Mouse (Mus musculus): Measurements from ENCODE around the gene Wdr1. TPM values are rescaled to one million over a fixed set of nuclear protein-coding genes. Genes with fewer than 3 reads are reported as not detected.

Wdr1 gene
- polyA plus RNA-seq, 1 experiment from 2014 or later: 222 TPM

- H3K4me3 ChIP-seq: peak overlapping the region; percentile 92
- peak overlapping the region; percentile 83 for H3K4me2 ChIP-seq
- H3K27ac ChIP-seq: peak overlapping the region; percentile 99
- no peak for ATAC-seq (ENCODE audit: insufficient number of reproducible peaks, low FRiP score, low TSS enrichment, low read depth)
- H3K9me3 ChIP-seq: no peaks in the 10 kb centered on the region
- peak overlapping the region; percentile 84 for H3K9ac ChIP-seq
- peaks cover 25% of the 10 kb centered on the region for H3K36me3 ChIP-seq
- H3K4me1 ChIP-seq: peaks cover 38% of the 10 kb centered on the region
- H3K27me3 ChIP-seq: no peaks in the 10 kb centered on the region
- under 1% methylated on average over 27 of the region's 41 CpGs for WGBS
These were observed 2.2 kb downstream of the Wdr1 start for GRCm38 (mm10) chr5:38560586-38561425.

DNA sequence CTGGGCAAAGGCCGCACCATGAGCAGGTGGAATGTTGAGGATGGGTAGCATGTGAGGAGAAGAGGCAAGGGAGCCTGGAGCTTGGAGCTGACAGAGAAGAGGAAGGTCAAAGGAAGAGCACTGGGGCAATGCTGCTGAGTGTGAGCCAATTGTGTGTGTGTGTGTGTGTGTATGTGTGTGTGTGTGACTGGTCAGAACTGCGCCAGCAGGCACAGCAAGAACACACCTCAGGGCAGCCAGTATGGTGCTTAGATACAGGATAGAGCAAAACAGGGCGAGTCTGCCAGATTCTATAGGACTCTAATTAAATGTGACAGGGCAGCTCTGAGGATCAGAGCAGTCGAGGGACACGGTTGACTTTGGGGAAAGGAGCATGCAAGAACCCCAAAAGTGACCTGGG lies 4.2 kb downstream of the Wdr1 start:
- no peak overlapping the region for H3K4me3 ChIP-seq
- peak overlapping the region; percentile 60 for H3K27ac ChIP-seq
- H3K4me1 ChIP-seq: peaks cover 47% of the 10 kb centered on the region
- no peak for ATAC-seq (ENCODE audit: insufficient number of reproducible peaks, low FRiP score, low TSS enrichment, low read depth)
- H3K9me3 ChIP-seq: no peaks in the 10 kb centered on the region
- peaks cover 42% of the 10 kb centered on the region for H3K36me3 ChIP-seq
- WGBS: 76% methylated on average over 5 of the region's 5 CpGs
- no peak overlapping the region for H3K4me2 ChIP-seq
- no peaks in the 10 kb centered on the region for H3K27me3 ChIP-seq
- no peak overlapping the region for H3K9ac ChIP-seq

GRCm38 (mm10) chr5:38557811-38558210 lies 5.2 kb downstream of the Wdr1 start:
- WGBS: 71% methylated on average over 4 of the region's 4 CpGs
- Histone ChIP-seq H3K4me2 (no peak overlapping the region), H3K4me1 (peaks cover 51% of the 10 kb centered on the region), H3K27ac (peak overlapping the region; percentile 39), H3K9ac (no peak overlapping the region), H3K27me3 (no peaks in the 10 kb centered on the region), H3K36me3 (peaks cover 51% of the 10 kb centered on the region), H3K9me3 (no peaks in the 10 kb centered on the region), H3K4me3 (no peak overlapping the region)
- ATAC-seq (ENCODE audit: insufficient number of reproducible peaks, low FRiP score, low TSS enrichment, low read depth): no peak

GRCm38 (mm10) chr5:38556406-38556805 lies 6.6 kb downstream of the Wdr1 start:
- 92% methylated on average over 3 of the region's 3 CpGs for WGBS

GRCm38 (mm10) chr5:38553953-38554352 lies 9.1 kb downstream of the Wdr1 start:
- no peak overlapping the region for H3K4me3 ChIP-seq
- H3K4me1 ChIP-seq: peaks cover 55% of the 10 kb centered on the region
- WGBS: 45% methylated on average over 3 of the region's 3 CpGs
- peak overlapping the region; percentile 33; the same call in 1 of the 2 replicates for H3K27ac ChIP-seq
- no peak overlapping the region for H3K9ac ChIP-seq
- no peak overlapping the region for H3K4me2 ChIP-seq
- H3K27me3 ChIP-seq: no peaks in the 10 kb centered on the region
- no peaks in the 10 kb centered on the region for H3K9me3 ChIP-seq
- ATAC-seq (ENCODE audit: insufficient number of reproducible peaks, low FRiP score, low TSS enrichment, low read depth): no peak
- peaks cover 71% of the 10 kb centered on the region for H3K36me3 ChIP-seq

More at GRCm38 (mm10) chr5:38556406-38556805, 6.6 kb downstream of the Wdr1 start:
- Histone ChIP-seq H3K9ac (no peak overlapping the region), H3K27me3 (no peaks in the 10 kb centered on the region), H3K36me3 (peaks cover 59% of the 10 kb centered on the region), H3K4me1 (peaks cover 49% of the 10 kb centered on the region), H3K9me3 (no peaks in the 10 kb centered on the region), H3K27ac (no peak overlapping the region), H3K4me3 (no peak overlapping the region), H3K4me2 (no peak overlapping the region)
- no peak for ATAC-seq (ENCODE audit: insufficient number of reproducible peaks, low FRiP score, low TSS enrichment, low read depth)

DNA sequence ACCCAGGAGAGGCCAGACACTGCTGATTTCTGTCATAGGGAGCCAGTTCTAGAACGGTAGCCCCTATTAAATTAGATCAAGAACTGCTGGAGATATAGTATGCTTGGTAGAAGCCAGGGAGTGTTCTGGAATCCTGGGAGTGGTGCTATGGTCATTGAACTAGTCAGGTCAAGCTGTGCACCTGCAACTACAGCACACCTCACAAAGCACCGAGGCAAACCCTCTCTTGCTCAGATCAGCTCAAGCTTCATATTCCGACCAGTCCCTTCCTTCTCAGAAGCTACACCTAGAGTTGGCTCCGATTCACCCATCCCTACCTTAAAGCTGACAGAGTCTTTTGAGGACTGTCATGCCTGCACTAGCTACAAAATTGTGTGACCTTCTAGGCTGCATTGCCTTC lies 9.5 kb downstream of the Wdr1 start:
- no peaks in the 10 kb centered on the region for H3K27me3 ChIP-seq
- no peak overlapping the region for H3K27ac ChIP-seq
- 87% methylated on average over 4 of the region's 4 CpGs for WGBS
- no peaks in the 10 kb centered on the region for H3K9me3 ChIP-seq
- no peak for ATAC-seq (ENCODE audit: insufficient number of reproducible peaks, low FRiP score, low TSS enrichment, low read depth)
- peaks cover 53% of the 10 kb centered on the region for H3K4me1 ChIP-seq
- H3K9ac ChIP-seq: no peak overlapping the region
- no peak overlapping the region for H3K4me3 ChIP-seq
- peaks cover 75% of the 10 kb centered on the region for H3K36me3 ChIP-seq
- H3K4me2 ChIP-seq: no peak overlapping the region

GRCm38 (mm10) chr5:38552615-38553014 lies 10.4 kb downstream of the Wdr1 start:
- 67% methylated on average over 3 of the region's 3 CpGs for WGBS
- Histone ChIP-seq H3K9me3 (no peaks in the 10 kb centered on the region), H3K27me3 (no peaks in the 10 kb centered on the region), H3K4me3 (no peak overlapping the region), H3K9ac (no peak overlapping the region), H3K4me2 (no peak overlapping the region), H3K36me3 (peaks cover 81% of the 10 kb centered on the region), H3K27ac (no peak overlapping the region), H3K4me1 (peaks cover 50% of the 10 kb centered on the region)
- no peak for ATAC-seq (ENCODE audit: insufficient number of reproducible peaks, low FRiP score, low TSS enrichment, low read depth)

- H3K36me3 ChIP-seq: peaks cover 86% of the 10 kb centered on the region
These were observed 12.7 kb downstream of the Wdr1 start for GRCm38 (mm10) chr5:38550221-38550768.

DNA sequence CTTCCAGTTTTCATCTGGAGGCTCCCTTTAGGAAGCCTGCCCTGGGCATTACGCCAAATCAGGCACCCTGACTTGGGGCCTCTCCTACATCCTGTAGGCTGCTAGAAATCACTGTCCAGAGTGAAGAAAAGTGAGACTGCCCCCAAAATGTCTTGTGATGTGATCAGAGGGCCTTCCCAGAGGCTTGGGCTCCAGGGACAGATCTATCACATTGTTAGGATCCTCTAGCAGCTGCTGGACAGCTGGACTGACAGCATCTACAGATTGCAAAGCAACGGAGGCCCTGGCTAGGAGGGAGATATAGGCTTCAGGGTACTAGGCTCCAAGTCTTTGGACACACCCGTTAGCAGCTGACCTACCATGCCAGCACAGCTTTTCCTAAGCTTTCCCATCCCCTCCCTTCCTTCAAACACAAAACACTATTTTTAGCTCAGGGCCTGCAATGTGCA lies 13.5 kb downstream of the Wdr1 start:
- H3K4me1 ChIP-seq: peaks cover 53% of the 10 kb centered on the region
- no peak overlapping the region for H3K4me3 ChIP-seq
- peak overlapping the region; percentile 86 for H3K27ac ChIP-seq
- ATAC-seq (ENCODE audit: insufficient number of reproducible peaks, low FRiP score, low TSS enrichment, low read depth): peak; percentile 56
- H3K9me3 ChIP-seq: no peaks in the 10 kb centered on the region
- H3K36me3 ChIP-seq: peaks cover 88% of the 10 kb centered on the region
- H3K27me3 ChIP-seq: no peaks in the 10 kb centered on the region
- H3K4me2 ChIP-seq: no peak overlapping the region
- whole genome bisulfite sequencing: 46% methylated on average over 3 of the region's 3 CpGs
- H3K9ac ChIP-seq: no peak overlapping the region

More at GRCm38 (mm10) chr5:38550221-38550768, 12.7 kb downstream of the Wdr1 start:
- H3K9me3 ChIP-seq: no peaks in the 10 kb centered on the region
- peaks cover 49% of the 10 kb centered on the region for H3K4me1 ChIP-seq
- no peak overlapping the region for H3K4me3 ChIP-seq
- H3K9ac ChIP-seq: no peak overlapping the region
- ATAC-seq (ENCODE audit: insufficient number of reproducible peaks, low FRiP score, low TSS enrichment, low read depth): no peak
- WGBS: 72% methylated on average over 1 of the region's 1 CpGs
- peak overlapping the region; percentile 86 for H3K27ac ChIP-seq
- H3K27me3 ChIP-seq: no peaks in the 10 kb centered on the region
- H3K4me2 ChIP-seq: no peak overlapping the region

DNA sequence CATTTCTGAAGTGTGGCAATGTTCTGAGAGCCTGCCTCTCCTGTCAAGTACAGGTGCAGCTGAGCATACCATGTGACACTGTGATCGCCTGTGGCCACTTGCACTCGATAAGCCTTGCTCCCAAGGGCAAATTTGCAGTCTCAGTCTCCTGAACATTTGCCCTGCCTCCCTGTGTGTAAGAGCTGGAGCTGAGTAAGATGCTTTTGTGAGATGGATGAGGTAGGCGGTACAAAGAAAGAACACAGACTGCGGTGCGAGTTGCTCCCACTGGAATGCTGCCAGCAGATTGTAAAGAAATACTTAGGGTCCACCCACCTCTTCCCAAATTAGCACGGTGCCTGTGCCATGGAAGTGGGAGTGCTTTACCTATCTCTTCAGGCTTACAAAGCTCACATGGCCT lies 15.6 kb downstream of the Wdr1 start:
- Histone ChIP-seq H3K27ac (no peak overlapping the region), H3K27me3 (no peaks in the 10 kb centered on the region), H3K9me3 (no peaks in the 10 kb centered on the region), H3K4me2 (no peak overlapping the region), H3K4me1 (peaks cover 52% of the 10 kb centered on the region), H3K9ac (no peak overlapping the region), H3K4me3 (no peak overlapping the region), H3K36me3 (peaks cover 94% of the 10 kb centered on the region)
- WGBS: 50% methylated on average over 6 of the region's 6 CpGs
- no peak for ATAC-seq (ENCODE audit: insufficient number of reproducible peaks, low FRiP score, low TSS enrichment, low read depth)

- Histone ChIP-seq H3K27me3 (no peaks in the 10 kb centered on the region), H3K4me1 (peaks cover 32% of the 10 kb centered on the region), H3K4me2 (no peak overlapping the region), H3K9ac (no peak overlapping the region), H3K4me3 (no peak overlapping the region), H3K36me3 (peaks cover 97% of the 10 kb centered on the region), H3K27ac (peak overlapping the region; percentile 50; the same call in 1 of the 2 replicates), H3K9me3 (no peaks in the 10 kb centered on the region)
- ATAC-seq (ENCODE audit: insufficient number of reproducible peaks, low FRiP score, low TSS enrichment, low read depth): no peak
- 38% methylated on average over 5 of the region's 5 CpGs for WGBS
These were observed 18.3 kb downstream of the Wdr1 start for GRCm38 (mm10) chr5:38544423-38545415.
